Mouse (Mus musculus) lung, postnatal 0 days (tissue): ENCODE data around the gene Serpinf1.

Source experiments
- CTCF ChIP-seq: IDR thresholded peaks from 2 replicates; pipeline ENCODE4 v1.5.1; 2016; ENCODE audit warnings: antibody characterized with exemption, mild to moderate bottlenecking
- EP300 ChIP-seq: IDR thresholded peaks from 2 replicates; pipeline ENCODE4 v1.6.1; 2016; ENCODE audit warnings: antibody characterized with exemption, mild to moderate bottlenecking, control low read depth

DNA sequence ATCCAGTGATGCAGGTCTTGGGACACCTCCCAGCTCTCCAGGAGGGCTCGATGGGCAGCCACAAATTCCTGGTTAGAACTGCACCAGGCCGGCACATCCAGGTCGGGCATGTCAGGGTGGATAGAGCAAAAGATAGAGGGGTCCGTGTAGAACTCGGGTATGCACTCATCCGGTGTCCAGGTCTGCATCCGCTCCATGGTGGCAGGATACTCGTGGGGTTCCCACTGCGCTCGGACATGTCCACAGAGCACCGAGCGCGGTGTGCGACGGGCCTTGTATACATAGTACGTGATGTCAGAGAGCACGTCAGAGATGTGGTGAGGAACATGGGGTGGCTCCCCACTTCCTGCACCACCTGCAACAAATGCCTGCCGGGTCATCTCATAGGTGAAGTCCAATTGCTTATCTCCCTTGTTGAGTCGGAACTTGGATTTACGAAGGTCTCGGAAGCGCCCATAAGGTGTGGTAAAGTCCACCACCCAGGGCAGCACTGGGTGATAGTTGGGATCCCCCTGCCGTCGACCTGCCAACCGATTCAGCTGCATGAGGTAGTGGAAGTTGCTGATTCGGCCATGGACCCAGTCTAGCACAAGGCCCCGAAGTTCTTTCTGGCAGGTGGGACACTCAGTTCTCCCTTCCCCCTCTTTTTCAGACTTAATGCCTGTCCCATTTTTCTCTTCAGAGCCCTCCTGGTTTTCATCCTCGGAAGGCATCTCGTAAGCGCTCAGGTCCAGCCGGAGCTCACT lies 30.5 kb upstream of the Serpinf1 start:
- TF ChIP-seq CTCF: no peak
- TF ChIP-seq EP300: no peak
